Mouse (Mus musculus) limb, embryonic 14.5 days (tissue): Measurements from ENCODE around the gene Pkp4. TPM values are rescaled to one million over a fixed set of nuclear protein-coding genes. Genes with fewer than 3 reads are reported as not detected.

Experiments used
- ATAC-seq: fragments of 200-750 bp; cut with Nextera tagmentation; 2 replicates; pipeline ENCODE4 v1.8.0; 2017; ENCODE audit warnings: low read depth, moderate number of reproducible peaks, moderate TSS enrichment; ENCODE audit not compliant: low FRiP score
- DNase-seq: peaks from one replicate; pipeline ENCODE4 v3.0.0-alpha.2; 2015; ENCODE audit warnings: low spot score
- H3K27ac ChIP-seq: fragments of 300-500 bp; sonication (generic); replicated peaks from 2 replicates; pipeline ENCODE4 v1.5.1; 2014; ENCODE audit warnings: low read depth, mild to moderate bottlenecking, low read length, moderate library complexity, mixed read lengths
- H3K27me3 ChIP-seq: fragments of 300-500 bp; sonication (generic); 2 replicates; pipeline ENCODE4 v1.6.1; 2014; ENCODE audit warnings: low read length, mixed read lengths; ENCODE audit not compliant: control insufficient read depth, insufficient read depth
- H3K36me3 ChIP-seq: fragments of 300-500 bp; sonication (generic); 2 replicates; pipeline ENCODE4 v1.6.1; 2014; ENCODE audit warnings: mild to moderate bottlenecking, low read length, moderate library complexity, mixed read lengths; ENCODE audit not compliant: control insufficient read depth, insufficient read depth
- H3K4me1 ChIP-seq: fragments of 300-500 bp; sonication (generic); 2 replicates; pipeline ENCODE4 v1.6.1; 2014; ENCODE audit warnings: antibody characterized with exemption, low read length, mixed read lengths; ENCODE audit not compliant: control insufficient read depth, insufficient read depth
- H3K4me2 ChIP-seq: fragments of 300-500 bp; sonication (generic); replicated peaks from 2 replicates; pipeline ENCODE4 v1.6.1; 2014; ENCODE audit warnings: low read depth, mild to moderate bottlenecking, low read length, moderate library complexity; ENCODE audit not compliant: severe bottlenecking
- H3K4me3 ChIP-seq: fragments of 300-500 bp; sonication (generic); replicated peaks from 2 replicates; pipeline ENCODE4 v1.5.1; 2014; ENCODE audit warnings: low read length
- H3K9ac ChIP-seq: fragments of 300-500 bp; sonication (generic); 2 replicates; pipeline ENCODE4 v1.6.1; 2014; ENCODE audit warnings: mild to moderate bottlenecking, low read depth, low read length, moderate library complexity; ENCODE audit not compliant: severe bottlenecking
- H3K9me3 ChIP-seq: fragments of 300-500 bp; sonication (generic); 2 replicates; pipeline ENCODE4 v1.6.1; 2016; ENCODE audit warnings: low read length; ENCODE audit not compliant: control insufficient read depth
- POLR2A ChIP-seq: fragments of 200-500 bp; IDR thresholded peaks from 2 replicates; pipeline ENCODE4 v1.8.0; 2012; ENCODE audit warnings: inconsistent platforms, mild to moderate bottlenecking, moderate library complexity, borderline replicate concordance; ENCODE audit not compliant: insufficient read depth, insufficient read length; ENCODE audit errors: extremely low read depth
- WGBS: fragments of 180-500 bp; shearing (Covaris S2); extraction: QIAGEN DNeasy Blood & Tissue Kit; methylation state at CpG from one replicate; pipeline ENCODE4 v1.1.7; 2014; 5-methylcytosine and 5-hydroxymethylcytosine counted together
- polyA plus RNA-seq, 2 experiments: library from polyadenylated mRNA; depleted of rRNA in 1 of 2; stranded (reverse) in 1 of 2; unstranded in 1 of 2; fragments of >200 nt; fragmentation: Nextera tagmentation in 1 of 2; extraction: Ambion mirVana in 1 of 2; gene quantifications; 2 replicates each; pipeline versions ENCODE4 v1.2.1 to v1.2.3; 2012 to 2014

Pkp4 gene
- polyA plus RNA-seq, 2 experiments = 31.3 to 48.7 TPM

- no peak for TF ChIP-seq POLR2A
- no peak overlapping the region for H3K4me2 ChIP-seq
- DNase-seq (no peak), ATAC-seq (no peak)
- no peaks in the 10 kb centered on the region for H3K27me3 ChIP-seq
- no peak overlapping the region for H3K4me3 ChIP-seq
- no peak overlapping the region for H3K27ac ChIP-seq
- H3K9me3 ChIP-seq = no peaks in the 10 kb centered on the region
- H3K9ac ChIP-seq = no peak overlapping the region
- 89% methylated on average over 6 of the region's 6 CpGs for WGBS
- no peaks in the 10 kb centered on the region for H3K4me1 ChIP-seq
- H3K36me3 ChIP-seq = no peaks in the 10 kb centered on the region
Measured at GRCm38 (mm10) chr2:59217931-59218330, 57.3 kb downstream of the Pkp4 start.

- Histone ChIP-seq H3K27ac (no peak overlapping the region), H3K27me3 (no peaks in the 10 kb centered on the region), H3K4me1 (no peaks in the 10 kb centered on the region), H3K4me3 (no peak overlapping the region), H3K4me2 (no peak overlapping the region), H3K9me3 (no peaks in the 10 kb centered on the region), H3K36me3 (no peaks in the 10 kb centered on the region), H3K9ac (no peak overlapping the region)
- no peak for TF ChIP-seq POLR2A
- 41% methylated on average over 9 of the region's 9 CpGs for WGBS
- DNase-seq (no peak), ATAC-seq (no peak)
Measured at GRCm38 (mm10) chr2:59219997-59220789, 59.5 kb downstream of the Pkp4 start.

GRCm38 (mm10) chr2:59226383-59226782 lies 65.7 kb downstream of the Pkp4 start:
- no peak for DNase-seq

DNA sequence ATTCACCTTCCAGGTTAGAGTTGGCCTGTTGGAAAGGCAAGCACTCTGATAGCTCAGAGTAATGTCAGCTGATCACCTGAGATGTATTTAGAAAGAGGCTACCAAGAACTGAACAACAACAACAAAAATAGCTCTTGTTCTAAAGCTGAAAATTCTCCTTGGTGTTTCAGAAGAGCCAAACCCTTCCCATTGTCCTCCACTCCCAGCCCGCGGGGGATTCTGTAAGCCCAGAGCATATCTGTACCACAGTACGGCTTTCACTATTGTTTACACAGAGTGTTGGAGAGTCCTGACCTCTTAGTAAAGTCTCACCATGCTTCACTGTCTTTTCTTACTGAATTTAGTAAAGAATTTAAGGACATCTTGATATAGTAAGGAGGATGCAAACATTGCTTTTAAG lies 66.4 kb downstream of the Pkp4 start:
- no peak for ATAC-seq
- TF ChIP-seq POLR2A = no peak

More at GRCm38 (mm10) chr2:59226383-59226782, 65.7 kb downstream of the Pkp4 start:
- no peak for ATAC-seq
- 80% methylated on average over 4 of the region's 4 CpGs for WGBS
- no peaks in the 10 kb centered on the region for H3K4me1 ChIP-seq
- H3K4me2 ChIP-seq = no peak overlapping the region
- H3K9ac ChIP-seq = no peak overlapping the region
- H3K27me3 ChIP-seq = no peaks in the 10 kb centered on the region
- H3K27ac ChIP-seq = no peak overlapping the region
- no peaks in the 10 kb centered on the region for H3K36me3 ChIP-seq
- no peaks in the 10 kb centered on the region for H3K9me3 ChIP-seq
- H3K4me3 ChIP-seq = no peak overlapping the region
- TF ChIP-seq POLR2A = no peak

DNA sequence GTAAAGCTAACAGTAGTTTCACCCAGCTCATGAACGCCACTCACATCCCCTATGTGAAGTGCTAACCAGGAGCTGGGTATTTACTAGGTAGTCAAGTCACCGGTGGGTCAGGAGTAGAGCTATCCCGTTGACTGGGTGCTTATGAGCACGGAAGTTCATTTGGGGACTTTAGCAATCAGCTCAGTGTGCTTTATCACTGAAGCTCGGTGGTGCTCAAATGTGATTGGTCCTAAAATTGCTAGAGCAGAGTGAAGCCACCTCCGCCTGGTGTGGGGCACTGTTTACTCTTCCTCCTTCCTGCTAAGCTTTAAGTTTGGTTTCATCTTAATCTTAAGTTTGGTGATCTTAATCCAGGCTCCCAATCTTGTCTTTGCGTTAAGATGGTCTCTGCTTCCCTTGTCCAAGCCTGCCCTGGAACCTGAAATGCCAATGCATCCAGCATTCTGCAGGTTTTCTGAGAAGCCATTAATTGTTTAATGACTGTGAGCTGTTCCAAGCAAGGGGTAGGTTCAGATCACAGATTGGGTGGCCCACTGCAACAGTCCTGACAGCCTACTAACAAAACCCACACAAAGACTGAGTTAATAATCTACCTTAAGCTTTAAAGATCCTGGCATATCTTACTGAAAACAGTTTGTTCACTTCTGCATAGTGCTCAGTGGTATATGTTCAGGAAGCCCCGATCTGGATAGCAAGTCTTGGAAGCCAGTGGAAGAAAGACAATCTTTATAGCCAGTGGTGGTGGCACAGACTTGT lies 67.0 kb downstream of the Pkp4 start:
- H3K4me1 ChIP-seq = no peaks in the 10 kb centered on the region
- 89% methylated on average over 8 of the region's 8 CpGs for WGBS
- ATAC-seq = no peak

More for the DNA sequence above, 66.4 kb downstream of the Pkp4 start:
- no peaks in the 10 kb centered on the region for H3K4me1 ChIP-seq
- no peaks in the 10 kb centered on the region for H3K27me3 ChIP-seq
- no peaks in the 10 kb centered on the region for H3K9me3 ChIP-seq
- no peak overlapping the region for H3K27ac ChIP-seq
- 95% methylated on average over 3 of the region's 3 CpGs for WGBS
- H3K4me3 ChIP-seq = no peak overlapping the region
- no peaks in the 10 kb centered on the region for H3K36me3 ChIP-seq
- no peak overlapping the region for H3K9ac ChIP-seq
- DNase-seq = no peak
- no peak overlapping the region for H3K4me2 ChIP-seq

More for the DNA sequence above, 67.0 kb downstream of the Pkp4 start:
- H3K27ac ChIP-seq = no peak overlapping the region
- H3K4me3 ChIP-seq = no peak overlapping the region
- H3K9ac ChIP-seq = no peak overlapping the region
- TF ChIP-seq POLR2A = no peak
- DNase-seq = no peak
- H3K4me2 ChIP-seq = no peak overlapping the region
- no peaks in the 10 kb centered on the region for H3K27me3 ChIP-seq
- no peaks in the 10 kb centered on the region for H3K36me3 ChIP-seq
- no peaks in the 10 kb centered on the region for H3K9me3 ChIP-seq
